Mouse (Mus musculus): ENCODE measurements around the gene Noc3l. TPM values are rescaled to one million over a fixed set of nuclear protein-coding genes. Genes with fewer than 3 reads are reported as not detected.

Gene Noc3l
- polyA plus RNA-seq, 1 experiment from 2014 or later = 8.7 TPM

DNA sequence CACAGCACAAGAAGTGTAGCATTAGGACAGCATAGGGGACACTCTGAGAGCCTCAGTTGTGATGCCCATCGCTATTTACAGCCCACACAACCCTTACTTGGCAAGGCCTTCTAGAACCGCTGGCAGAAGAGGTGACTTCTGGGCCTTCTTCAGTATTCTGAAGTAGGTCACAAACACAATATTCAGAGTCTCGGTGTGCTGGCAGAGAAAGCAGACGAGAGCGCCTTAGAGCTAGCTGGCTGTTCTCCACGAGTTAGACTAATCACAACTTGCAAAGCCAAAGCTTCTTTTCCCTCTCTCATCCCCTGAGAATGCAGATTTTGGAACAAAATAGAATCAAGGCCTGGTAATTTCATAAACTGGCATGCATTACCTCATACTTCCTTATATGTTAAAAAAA lies 20.2 kb downstream of the Noc3l start:
- Histone ChIP-seq H3K9ac (replicated peaks) (no peak overlapping the region), H3K4me2 (replicated peaks) (no peak overlapping the region), H3K4me3 (no peak overlapping the region), H3K27ac (replicated peaks) (no peak overlapping the region), H3K4me1 (no peaks in the 10 kb centered on the region), H3K27me3 (no peaks in the 10 kb centered on the region), H3K36me3 (peaks cover 88% of the 10 kb centered on the region), H3K9me3 (no peaks in the 10 kb centered on the region)
- ATAC-seq (ENCODE audit: low FRiP score, low read depth) = no peak
- WGBS = 95% methylated on average over 6 of the region's 6 CpGs

DNA sequence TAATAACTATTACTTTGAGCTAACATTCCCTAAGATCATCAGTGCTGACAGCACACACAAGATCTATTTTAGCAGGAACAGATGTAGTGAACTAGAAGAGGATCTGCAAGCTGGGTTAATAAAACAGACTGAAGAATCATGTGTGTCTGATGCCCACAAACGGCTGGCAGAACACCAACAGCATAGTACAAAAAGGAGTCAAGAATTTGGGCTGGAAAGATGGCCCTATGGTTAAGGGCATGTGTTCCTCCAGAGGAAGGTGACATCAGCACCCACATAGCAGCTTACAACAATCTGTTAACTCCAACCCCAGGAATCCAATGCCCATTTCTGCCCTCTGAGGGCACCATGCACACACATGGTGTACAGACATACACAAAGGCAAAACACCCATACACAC lies 20.7 kb downstream of the Noc3l start:
- H3K27me3 ChIP-seq = no peaks in the 10 kb centered on the region
- no peaks in the 10 kb centered on the region for H3K9me3 ChIP-seq
- H3K4me1 ChIP-seq = no peaks in the 10 kb centered on the region
- no peak overlapping the region for H3K4me2 ChIP-seq (replicated peaks)
- no peak overlapping the region for H3K27ac ChIP-seq (replicated peaks)
- 97% methylated on average over 1 of the region's 1 CpGs for WGBS
- H3K9ac ChIP-seq (replicated peaks) = no peak overlapping the region
- H3K4me3 ChIP-seq = no peak overlapping the region
- no peak for ATAC-seq (ENCODE audit: low FRiP score, low read depth)
- peaks cover 89% of the 10 kb centered on the region for H3K36me3 ChIP-seq

DNA sequence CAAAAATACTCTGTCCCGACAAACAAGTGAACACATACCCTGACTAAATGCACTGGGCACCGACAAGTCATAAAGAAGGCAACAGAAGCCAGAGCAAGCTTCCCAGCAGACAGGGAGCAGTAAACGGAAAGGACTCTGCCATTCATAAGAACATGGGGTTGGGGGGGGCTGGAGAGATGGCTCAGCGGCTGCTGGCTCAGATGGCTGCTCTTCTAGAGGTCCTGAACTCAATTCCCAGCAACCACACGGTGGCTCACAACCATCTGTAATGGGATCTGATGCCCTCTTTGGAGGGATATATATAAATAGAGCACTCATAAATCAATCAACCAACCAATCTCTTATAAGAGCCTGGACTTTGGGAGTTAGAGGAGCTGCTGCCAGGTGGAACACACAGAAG lies 22.5 kb downstream of the Noc3l start:
- Histone ChIP-seq H3K4me1 (no peaks in the 10 kb centered on the region), H3K27me3 (no peaks in the 10 kb centered on the region), H3K4me3 (no peak overlapping the region), H3K27ac (replicated peaks) (no peak overlapping the region), H3K4me2 (replicated peaks) (no peak overlapping the region), H3K36me3 (peaks cover 85% of the 10 kb centered on the region), H3K9me3 (no peaks in the 10 kb centered on the region), H3K9ac (replicated peaks) (no peak overlapping the region)
- 83% methylated on average over 5 of the region's 5 CpGs for WGBS
- no peak for ATAC-seq (ENCODE audit: low FRiP score, low read depth)

DNA sequence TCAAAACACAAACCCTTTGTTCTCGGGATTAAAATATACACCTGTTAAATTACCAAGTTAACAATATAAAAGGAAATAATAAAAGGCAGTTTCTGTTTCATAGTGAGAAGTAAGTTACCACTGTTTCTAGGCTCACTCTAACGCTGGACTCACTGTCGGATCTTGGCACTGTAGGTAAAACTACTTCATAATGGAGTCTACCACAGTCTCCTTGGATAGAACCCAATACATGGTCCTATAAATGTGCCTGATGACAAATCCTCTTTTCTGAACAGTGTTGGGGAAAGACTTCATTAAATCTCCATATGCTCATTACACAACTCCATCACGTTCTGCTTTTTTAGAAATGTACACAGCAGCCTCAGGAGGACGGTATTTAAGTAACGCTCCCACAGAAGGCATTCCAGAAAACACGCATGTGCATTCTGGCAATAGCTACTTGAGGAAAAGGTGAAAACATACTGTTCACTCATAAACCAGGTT lies 25.4 kb downstream of the Noc3l start:
- ATAC-seq (ENCODE audit: low FRiP score, low read depth) = no peak
- no peak overlapping the region for H3K4me3 ChIP-seq
- H3K27ac ChIP-seq (replicated peaks) = no peak overlapping the region
- H3K4me1 ChIP-seq = no peaks in the 10 kb centered on the region
- peaks cover 91% of the 10 kb centered on the region for H3K36me3 ChIP-seq
- H3K4me2 ChIP-seq (replicated peaks) = no peak overlapping the region
- no peak overlapping the region for H3K9ac ChIP-seq (replicated peaks)
- 95% methylated on average over 7 of the region's 7 CpGs for WGBS
- H3K27me3 ChIP-seq = no peaks in the 10 kb centered on the region
- H3K9me3 ChIP-seq = no peaks in the 10 kb centered on the region

DNA sequence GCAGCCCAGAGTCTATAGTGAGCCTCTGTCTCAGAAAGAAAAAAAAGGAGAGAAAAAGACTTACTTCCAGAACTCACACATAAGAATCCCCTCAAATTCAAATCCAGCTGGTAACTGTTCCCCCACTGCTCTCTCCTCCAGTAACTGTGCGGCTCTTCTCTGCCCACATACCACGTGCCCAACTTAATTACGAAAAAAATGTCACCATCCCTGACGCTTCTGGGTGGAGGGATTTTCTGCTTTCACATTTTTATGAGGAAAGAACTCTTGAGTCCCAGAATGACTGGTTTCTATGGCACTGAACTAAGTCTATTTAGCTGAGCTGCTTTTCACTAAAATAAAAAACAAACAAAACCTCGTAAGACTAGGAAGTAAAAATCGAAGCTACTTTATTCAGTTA lies 31.3 kb downstream of the Noc3l start:
- Histone ChIP-seq H3K4me3 (no peak overlapping the region), H3K9me3 (no peaks in the 10 kb centered on the region), H3K4me2 (replicated peaks) (no peak overlapping the region), H3K27ac (replicated peaks) (no peak overlapping the region), H3K4me1 (no peaks in the 10 kb centered on the region), H3K27me3 (no peaks in the 10 kb centered on the region), H3K36me3 (peaks cover 46% of the 10 kb centered on the region), H3K9ac (replicated peaks) (no peak overlapping the region)
- ATAC-seq (ENCODE audit: low FRiP score, low read depth) = no peak
- WGBS = 90% methylated on average over 6 of the region's 6 CpGs

DNA sequence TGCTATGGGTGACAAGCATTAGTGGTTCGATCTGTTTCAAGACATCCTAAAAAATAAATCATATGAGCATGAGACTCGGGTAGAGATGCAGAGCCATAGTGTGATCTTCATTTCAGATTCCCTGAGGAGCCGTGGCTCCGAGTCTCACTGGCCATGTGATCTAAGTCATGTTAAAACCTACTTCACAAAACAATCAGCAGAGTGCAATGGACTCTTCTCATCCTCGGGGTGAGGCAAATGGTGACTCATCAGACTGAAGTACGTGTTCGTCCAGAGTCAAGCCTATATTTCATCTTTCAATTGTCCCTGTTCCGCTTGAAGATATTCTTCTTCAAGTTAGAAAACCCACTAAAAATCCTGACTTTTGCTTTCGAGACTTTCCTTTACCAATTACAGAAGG lies 35.5 kb downstream of the Noc3l start:
- peaks cover 16% of the 10 kb centered on the region for H3K36me3 ChIP-seq
- no peak overlapping the region for H3K4me3 ChIP-seq
- H3K4me2 ChIP-seq (replicated peaks) = no peak overlapping the region
- no peaks in the 10 kb centered on the region for H3K9me3 ChIP-seq
- H3K27ac ChIP-seq (replicated peaks) = no peak overlapping the region
- ATAC-seq (ENCODE audit: low FRiP score, low read depth) = no peak
- WGBS = 93% methylated on average over 9 of the region's 9 CpGs
- no peak overlapping the region for H3K9ac ChIP-seq (replicated peaks)
- no peaks in the 10 kb centered on the region for H3K4me1 ChIP-seq
- H3K27me3 ChIP-seq = no peaks in the 10 kb centered on the region

DNA sequence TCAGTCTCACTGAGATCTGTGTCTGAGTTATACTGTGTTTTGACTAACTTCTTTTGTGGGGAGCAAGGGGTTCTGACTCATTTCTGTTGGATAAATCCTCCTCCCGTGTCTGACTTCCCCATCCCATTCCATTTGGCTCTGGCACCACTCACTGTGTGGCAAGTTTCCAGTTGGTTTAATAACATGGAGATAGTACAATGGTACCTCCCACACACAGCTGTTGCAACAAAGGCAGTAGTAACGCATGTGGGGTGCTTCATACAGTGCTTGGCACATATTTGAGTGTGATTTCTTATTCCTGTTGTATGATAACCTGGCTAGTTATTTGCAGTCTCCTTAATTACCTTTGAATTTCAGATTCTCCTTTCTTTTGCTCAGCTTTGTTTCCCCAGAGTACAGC lies 40.2 kb downstream of the Noc3l start:
- no peak overlapping the region for H3K4me3 ChIP-seq
- 70% methylated on average over 2 of the region's 2 CpGs for WGBS
- no peak for ATAC-seq (ENCODE audit: low FRiP score, low read depth)
- H3K36me3 ChIP-seq = peaks cover 6% of the 10 kb centered on the region; the same call in 1 of the 2 replicates
- H3K9ac ChIP-seq (replicated peaks) = no peak overlapping the region
- no peak overlapping the region for H3K4me2 ChIP-seq (replicated peaks)
- H3K27me3 ChIP-seq = no peaks in the 10 kb centered on the region
- no peaks in the 10 kb centered on the region for H3K4me1 ChIP-seq
- no peaks in the 10 kb centered on the region for H3K9me3 ChIP-seq
- no peak overlapping the region for H3K27ac ChIP-seq (replicated peaks)

DNA sequence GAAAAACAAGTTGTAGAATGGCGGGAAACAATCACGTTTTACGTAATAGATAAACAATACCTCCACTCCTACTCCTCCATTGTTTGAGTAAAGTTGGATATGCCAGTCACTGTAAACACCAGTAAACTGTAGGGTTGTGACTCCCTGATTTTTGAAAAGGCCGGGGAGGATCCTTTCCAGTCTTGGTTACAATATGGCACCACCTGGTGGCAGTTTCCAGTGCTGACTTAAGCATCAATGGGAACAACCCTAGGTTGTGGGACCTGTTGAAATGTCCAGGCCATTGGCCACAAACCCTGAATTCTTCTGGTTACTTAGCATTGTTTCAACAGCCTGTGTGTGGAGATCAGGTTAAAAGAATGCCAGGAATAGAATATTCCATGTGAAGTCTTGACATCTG lies 43.5 kb downstream of the Noc3l start:
- H3K9me3 ChIP-seq = no peaks in the 10 kb centered on the region
- H3K4me1 ChIP-seq = no peaks in the 10 kb centered on the region
- 68% methylated on average over 4 of the region's 4 CpGs for WGBS
- H3K9ac ChIP-seq (replicated peaks) = no peak overlapping the region
- no peaks in the 10 kb centered on the region for H3K36me3 ChIP-seq
- H3K4me3 ChIP-seq = no peak overlapping the region
- H3K4me2 ChIP-seq (replicated peaks) = no peak overlapping the region
- no peak overlapping the region for H3K27ac ChIP-seq (replicated peaks)
- no peak for ATAC-seq (ENCODE audit: low FRiP score, low read depth)
- no peaks in the 10 kb centered on the region for H3K27me3 ChIP-seq

DNA sequence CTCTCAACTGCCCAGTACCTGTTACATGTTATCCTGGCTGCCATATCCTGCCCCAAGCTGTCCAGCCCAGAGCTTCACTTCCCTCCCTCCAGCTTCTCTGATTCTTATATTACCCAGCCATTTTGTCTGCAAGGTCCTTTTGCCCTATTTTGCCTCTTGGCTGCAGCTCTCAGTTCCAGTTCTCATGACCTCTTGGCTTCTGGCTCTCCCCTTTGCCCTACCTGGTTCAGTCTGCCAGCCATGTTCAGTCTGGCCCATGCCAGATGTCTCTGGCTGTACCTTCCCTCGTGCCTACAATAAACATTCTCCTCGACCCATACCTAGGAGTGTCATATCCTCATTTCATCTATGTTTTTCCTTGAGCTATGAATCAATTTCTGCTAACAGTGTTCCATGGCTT lies 52.7 kb downstream of the Noc3l start:
- ATAC-seq (ENCODE audit: low FRiP score, low read depth) = no peak
- no peak overlapping the region for H3K4me2 ChIP-seq (replicated peaks)
- WGBS = 85% methylated on average over 2 of the region's 2 CpGs
- no peak overlapping the region for H3K9ac ChIP-seq (replicated peaks)
- H3K36me3 ChIP-seq = no peaks in the 10 kb centered on the region
- H3K4me1 ChIP-seq = no peaks in the 10 kb centered on the region
- no peaks in the 10 kb centered on the region for H3K9me3 ChIP-seq
- no peak overlapping the region for H3K27ac ChIP-seq (replicated peaks)
- no peaks in the 10 kb centered on the region for H3K27me3 ChIP-seq
- H3K4me3 ChIP-seq = no peak overlapping the region

DNA sequence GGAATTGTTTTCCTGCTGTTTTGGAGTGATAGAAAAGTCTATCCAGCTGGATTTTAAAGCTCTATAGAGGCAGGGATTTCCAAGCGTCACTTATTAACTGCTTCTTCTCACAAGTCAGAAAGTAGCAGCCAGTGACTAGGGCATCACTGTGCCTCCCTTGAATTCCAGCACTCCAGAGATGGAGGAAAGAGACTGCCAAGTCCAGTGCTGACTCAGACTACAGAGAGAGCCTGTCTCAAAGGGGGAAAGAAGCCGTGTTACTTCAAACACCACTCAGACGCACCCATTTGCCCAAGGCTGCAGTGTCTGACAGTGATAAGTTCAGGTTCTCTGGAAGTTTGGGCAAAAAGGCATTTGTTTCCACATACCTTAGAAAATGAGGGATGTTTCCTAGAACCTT lies 58.6 kb downstream of the Noc3l start:
- no peaks in the 10 kb centered on the region for H3K36me3 ChIP-seq

DNA sequence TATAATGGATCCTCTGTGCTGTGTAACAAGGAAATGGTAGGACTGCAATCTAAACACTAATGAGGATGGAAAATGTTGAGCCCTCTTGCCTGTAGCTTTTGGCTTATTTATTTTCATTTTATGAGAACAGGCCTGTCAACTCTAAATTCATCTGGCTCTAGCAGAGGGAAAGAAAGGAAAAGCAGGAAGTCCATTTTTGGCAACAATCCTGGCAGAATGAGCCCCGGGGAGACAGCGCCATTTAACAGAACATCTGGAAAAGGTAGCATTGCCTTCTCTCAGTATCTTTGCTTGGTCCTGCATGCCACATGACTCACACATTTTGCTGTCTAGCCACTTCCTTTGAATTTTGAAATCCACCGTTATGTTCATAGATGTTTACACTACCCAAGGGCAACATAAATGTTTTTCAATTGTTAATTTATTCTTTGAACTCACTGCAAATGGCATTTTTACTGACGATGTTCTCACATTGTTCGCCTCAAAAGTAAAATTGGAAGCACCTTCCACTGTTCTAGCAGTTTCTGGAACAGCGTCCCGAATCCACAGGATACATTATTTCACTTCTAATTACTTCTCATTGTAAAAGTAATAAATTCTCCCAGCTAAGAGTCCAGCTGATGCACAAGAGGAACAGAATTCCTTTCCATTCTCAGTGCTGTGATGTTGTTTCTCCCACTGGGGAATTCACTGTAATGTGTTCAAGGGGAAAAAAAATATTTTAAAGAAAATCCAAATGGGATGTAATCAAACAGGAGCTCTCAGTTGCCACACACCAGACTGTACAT lies 60.2 kb downstream of the Noc3l start:
- no peaks in the 10 kb centered on the region for H3K27me3 ChIP-seq
- WGBS = 88% methylated on average over 7 of the region's 7 CpGs
- H3K4me3 ChIP-seq = no peak overlapping the region
- H3K36me3 ChIP-seq = no peaks in the 10 kb centered on the region
- H3K9me3 ChIP-seq = no peaks in the 10 kb centered on the region
- H3K4me1 ChIP-seq = no peaks in the 10 kb centered on the region
- no peak overlapping the region for H3K9ac ChIP-seq (replicated peaks)
- no peak overlapping the region for H3K27ac ChIP-seq (replicated peaks)
- no peak for ATAC-seq (ENCODE audit: low FRiP score, low read depth)
- no peak overlapping the region for H3K4me2 ChIP-seq (replicated peaks)

More for the DNA sequence above, 58.6 kb downstream of the Noc3l start:
- H3K4me2 ChIP-seq (replicated peaks) = no peak overlapping the region
- no peaks in the 10 kb centered on the region for H3K4me1 ChIP-seq
- no peaks in the 10 kb centered on the region for H3K9me3 ChIP-seq
- H3K4me3 ChIP-seq = no peak overlapping the region
- no peaks in the 10 kb centered on the region for H3K27me3 ChIP-seq
- 92% methylated on average over 3 of the region's 3 CpGs for whole genome bisulfite sequencing
- no peak overlapping the region for H3K27ac ChIP-seq (replicated peaks)
- no peak overlapping the region for H3K9ac ChIP-seq (replicated peaks)
- ATAC-seq (ENCODE audit: low FRiP score, low read depth) = no peak

DNA sequence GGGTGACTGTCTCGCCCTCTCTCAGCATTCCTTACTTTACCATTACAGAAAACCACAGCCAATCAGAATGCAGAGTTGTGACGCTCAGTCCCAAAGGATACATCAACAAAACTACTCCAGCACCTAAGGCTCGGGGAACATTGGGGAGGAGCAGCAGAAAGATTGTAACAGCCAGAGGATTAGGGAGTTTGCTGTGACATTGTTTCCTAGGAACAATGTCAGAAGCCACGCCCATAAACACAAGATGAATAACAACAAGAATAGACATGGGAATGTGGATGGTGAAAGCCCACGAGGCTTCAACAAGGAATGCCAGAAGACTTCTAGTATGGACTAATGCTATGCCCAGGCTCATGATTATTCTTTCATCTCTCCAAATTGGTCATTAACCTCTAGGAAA lies 61.0 kb downstream of the Noc3l start:
- no peak overlapping the region for H3K4me3 ChIP-seq
- H3K27me3 ChIP-seq = no peaks in the 10 kb centered on the region
- no peaks in the 10 kb centered on the region for H3K36me3 ChIP-seq
- no peak overlapping the region for H3K4me2 ChIP-seq (replicated peaks)
- no peak overlapping the region for H3K27ac ChIP-seq (replicated peaks)
- H3K9me3 ChIP-seq = no peaks in the 10 kb centered on the region
- 62% methylated on average over 5 of the region's 5 CpGs for WGBS
- H3K9ac ChIP-seq (replicated peaks) = no peak overlapping the region
- ATAC-seq (ENCODE audit: low FRiP score, low read depth) = no peak
- no peaks in the 10 kb centered on the region for H3K4me1 ChIP-seq

DNA sequence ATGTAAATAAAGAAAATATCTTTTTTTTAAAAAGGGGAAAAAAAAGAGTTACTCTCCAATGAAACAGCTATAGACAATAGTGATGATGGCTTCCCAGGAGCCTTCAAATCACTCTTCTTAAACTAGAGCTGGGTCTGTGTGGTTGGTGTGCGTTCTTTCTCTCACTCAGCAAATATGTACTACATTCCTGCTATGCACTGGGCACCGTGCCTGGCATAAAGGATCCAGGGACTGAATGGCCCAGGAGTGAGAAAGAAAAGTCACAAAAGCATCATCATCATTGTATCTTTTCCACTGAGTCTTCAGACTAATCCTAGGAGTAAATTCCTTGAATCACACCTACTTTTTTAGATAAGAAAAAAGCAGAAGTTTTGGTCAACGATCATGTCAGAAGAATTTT lies 61.9 kb downstream of the Noc3l start:
- Histone ChIP-seq H3K4me2 (replicated peaks) (no peak overlapping the region), H3K4me1 (no peaks in the 10 kb centered on the region), H3K9me3 (no peaks in the 10 kb centered on the region), H3K27me3 (no peaks in the 10 kb centered on the region), H3K4me3 (no peak overlapping the region), H3K36me3 (no peaks in the 10 kb centered on the region), H3K9ac (replicated peaks) (no peak overlapping the region), H3K27ac (replicated peaks) (no peak overlapping the region)
- WGBS = 83% methylated on average over 3 of the region's 3 CpGs
- no peak for ATAC-seq (ENCODE audit: low FRiP score, low read depth)
